Mouse (Mus musculus) small intestine, adult 2 months (tissue): Measurements from ENCODE around the gene Lypd6b. TPM values are rescaled to one million over a fixed set of nuclear protein-coding genes. Genes with fewer than 3 reads are reported as not detected.

ENCODE experiments used
- H3K27ac ChIP-seq: fragments of 200-500 bp; 2 replicates; pipeline ENCODE4 v1.5.1; 2012; ENCODE audit warnings: low read depth, low read length, control low read depth, inconsistent platforms; ENCODE audit not compliant: insufficient read depth
- H3K27me3 ChIP-seq: fragments of 200-500 bp; 2 replicates; pipeline ENCODE4 v1.6.1; 2012; ENCODE audit warnings: mild to moderate bottlenecking, moderate library complexity, low read length, inconsistent platforms; ENCODE audit not compliant: control insufficient read depth, insufficient read depth
- H3K36me3 ChIP-seq: fragments of 200-500 bp; 2 replicates; pipeline ENCODE4 v1.6.1; 2012; ENCODE audit warnings: mild to moderate bottlenecking, low read length, control low read depth, inconsistent platforms; ENCODE audit not compliant: control insufficient read depth, insufficient read depth
- H3K4me1 ChIP-seq: fragments of 200-500 bp; 2 replicates; pipeline ENCODE4 v1.6.1; 2012; ENCODE audit warnings: low read length, inconsistent platforms, mixed read lengths; ENCODE audit not compliant: control insufficient read depth, insufficient read depth, insufficient read length
- H3K4me3 ChIP-seq: fragments of 200-500 bp; 2 replicates; pipeline ENCODE4 v1.5.1; 2012; ENCODE audit warnings: low read depth, mild to moderate bottlenecking, control low read depth, inconsistent platforms, low read length, moderate library complexity
- CTCF ChIP-seq: fragments of 200-500 bp; IDR thresholded peaks from 2 replicates; pipeline ENCODE4 v1.5.1; 2012; ENCODE audit warnings: low read depth, mild to moderate bottlenecking, control low read depth, inconsistent platforms, low read length, moderate library complexity, mixed read lengths; ENCODE audit not compliant: insufficient replicate concordance, insufficient read length; ENCODE audit errors: extremely low read depth
- POLR2A ChIP-seq: fragments of 200-500 bp; IDR thresholded peaks from 2 replicates; pipeline ENCODE4 v1.6.1; 2012; ENCODE audit warnings: low read depth, mild to moderate bottlenecking, control low read depth, inconsistent platforms, low read length, moderate library complexity
- WGBS: fragments of 180-500 bp; shearing (Covaris S2); methylation state at CpG from one replicate; pipeline ENCODE4 v1.1.7; 2018; 5-methylcytosine and 5-hydroxymethylcytosine counted together
- polyA plus RNA-seq: library from polyadenylated mRNA; depleted of rRNA; stranded (reverse); fragments of >200 nt; gene quantifications from 2 replicates; pipeline ENCODE4 v1.2.3, GENCODE M21; 2012

Lypd6b gene
- polyA plus RNA-seq, 1 experiment: 0.09 TPM

DNA sequence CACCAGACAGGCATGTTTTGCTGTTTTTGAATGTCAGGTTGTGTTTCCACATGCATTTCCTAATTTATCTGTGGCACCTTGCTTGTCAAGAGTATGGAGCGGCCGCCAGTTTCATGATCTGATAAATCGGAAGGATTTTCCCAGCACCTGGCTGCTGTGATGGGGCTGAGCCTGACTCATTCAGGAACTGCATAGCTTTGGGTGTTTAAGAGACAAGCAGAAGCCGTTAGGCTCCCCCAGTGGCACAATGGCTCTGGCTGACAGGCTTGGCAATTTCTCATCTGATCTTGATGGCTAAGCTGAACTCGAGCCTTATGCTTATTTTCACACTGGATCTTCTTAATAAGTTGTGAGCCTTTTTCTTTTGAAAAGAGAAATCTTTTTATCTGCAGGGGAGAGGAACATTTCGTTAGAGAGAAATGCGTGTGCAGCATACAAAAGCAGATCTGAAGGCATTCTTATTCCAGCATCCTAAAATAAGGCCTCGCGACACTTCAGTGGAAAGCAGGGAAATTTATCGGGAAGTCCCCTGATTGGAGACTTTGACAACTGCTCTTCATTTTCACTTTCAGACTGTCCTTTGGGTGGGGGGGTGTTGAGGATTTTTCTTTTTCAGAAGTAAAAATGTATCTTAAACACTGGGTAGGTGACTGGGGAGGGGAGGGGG lies 35.8 kb upstream of the Lypd6b start:
- H3K4me3 ChIP-seq: no peak overlapping the region
- no peak overlapping the region for H3K27ac ChIP-seq
- H3K36me3 ChIP-seq: no peaks in the 10 kb centered on the region
- H3K4me1 ChIP-seq: no peaks in the 10 kb centered on the region
- WGBS: 84% methylated on average over 10 of the region's 10 CpGs
- no peaks in the 10 kb centered on the region for H3K27me3 ChIP-seq
- TF ChIP-seq POLR2A (no peak), CTCF (no peak)

DNA sequence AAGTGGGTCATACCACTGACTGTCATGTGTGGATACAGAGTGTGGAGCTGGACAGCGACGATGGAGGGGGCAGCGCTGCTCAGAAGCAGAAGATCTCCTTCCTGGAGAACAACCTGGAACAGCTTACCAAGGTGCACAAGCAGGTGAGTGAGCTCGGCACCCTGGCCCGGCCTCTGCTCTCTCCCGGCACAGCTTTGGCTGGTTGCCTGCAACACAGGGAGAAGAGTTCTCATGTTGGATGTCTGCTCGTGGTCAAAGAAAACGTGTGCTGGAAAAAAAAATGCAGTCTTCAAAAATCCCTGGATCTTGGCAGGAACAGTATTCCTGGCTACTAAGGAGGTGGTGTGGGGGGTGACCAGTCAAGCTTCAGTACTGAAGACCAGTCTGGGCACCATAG lies 35.3 kb upstream of the Lypd6b start:
- no peaks in the 10 kb centered on the region for H3K4me1 ChIP-seq
- TF ChIP-seq CTCF (no peak), POLR2A (no peak)
- WGBS: 74% methylated on average over 8 of the region's 8 CpGs
- H3K27me3 ChIP-seq: no peaks in the 10 kb centered on the region
- no peak overlapping the region for H3K27ac ChIP-seq
- H3K4me3 ChIP-seq: no peak overlapping the region
- H3K36me3 ChIP-seq: no peaks in the 10 kb centered on the region

DNA sequence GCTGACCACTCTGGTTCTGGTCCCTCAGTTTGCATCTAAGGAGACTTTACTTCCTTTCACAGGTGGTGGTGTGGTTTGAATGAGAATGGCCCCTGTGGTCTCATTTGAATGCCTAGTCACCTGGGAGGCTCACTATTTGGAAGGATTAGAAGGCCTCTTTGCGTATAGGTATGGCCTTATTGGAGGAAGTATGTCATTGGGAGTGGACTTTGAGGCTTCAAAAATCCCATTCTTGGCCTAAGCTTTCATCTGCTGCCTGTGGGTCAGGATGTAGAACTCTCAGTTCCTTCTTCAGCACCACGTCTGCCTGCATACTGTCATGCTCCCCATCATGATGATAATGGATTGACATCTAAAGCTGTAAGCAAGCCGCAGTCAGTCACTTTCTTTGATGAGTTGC lies 34.4 kb upstream of the Lypd6b start:
- Histone ChIP-seq H3K4me3 (no peak overlapping the region), H3K4me1 (no peaks in the 10 kb centered on the region), H3K36me3 (no peaks in the 10 kb centered on the region), H3K27ac (no peak overlapping the region), H3K27me3 (no peaks in the 10 kb centered on the region)
- no peak for TF ChIP-seq CTCF
- no peak for TF ChIP-seq POLR2A
- WGBS: 89% methylated on average over 3 of the region's 3 CpGs

- H3K27me3 ChIP-seq: no peaks in the 10 kb centered on the region
- TF ChIP-seq POLR2A (no peak), CTCF (no peak)
- no peak overlapping the region for H3K4me3 ChIP-seq
- H3K4me1 ChIP-seq: no peaks in the 10 kb centered on the region
- no peaks in the 10 kb centered on the region for H3K36me3 ChIP-seq
- WGBS: 56% methylated on average over 2 of the region's 2 CpGs
- no peak overlapping the region for H3K27ac ChIP-seq
Measured at GRCm38 (mm10) chr2:49755054-49755453, 32.4 kb upstream of the Lypd6b start.

- no peak overlapping the region for H3K27ac ChIP-seq
- WGBS: 80% methylated on average over 7 of the region's 7 CpGs
- no peaks in the 10 kb centered on the region for H3K27me3 ChIP-seq
- H3K4me3 ChIP-seq: no peak overlapping the region
- H3K4me1 ChIP-seq: no peaks in the 10 kb centered on the region
- TF ChIP-seq POLR2A (no peak), CTCF (no peak)
- no peaks in the 10 kb centered on the region for H3K36me3 ChIP-seq
Measured at GRCm38 (mm10) chr2:49757616-49758015, 29.9 kb upstream of the Lypd6b start.

DNA sequence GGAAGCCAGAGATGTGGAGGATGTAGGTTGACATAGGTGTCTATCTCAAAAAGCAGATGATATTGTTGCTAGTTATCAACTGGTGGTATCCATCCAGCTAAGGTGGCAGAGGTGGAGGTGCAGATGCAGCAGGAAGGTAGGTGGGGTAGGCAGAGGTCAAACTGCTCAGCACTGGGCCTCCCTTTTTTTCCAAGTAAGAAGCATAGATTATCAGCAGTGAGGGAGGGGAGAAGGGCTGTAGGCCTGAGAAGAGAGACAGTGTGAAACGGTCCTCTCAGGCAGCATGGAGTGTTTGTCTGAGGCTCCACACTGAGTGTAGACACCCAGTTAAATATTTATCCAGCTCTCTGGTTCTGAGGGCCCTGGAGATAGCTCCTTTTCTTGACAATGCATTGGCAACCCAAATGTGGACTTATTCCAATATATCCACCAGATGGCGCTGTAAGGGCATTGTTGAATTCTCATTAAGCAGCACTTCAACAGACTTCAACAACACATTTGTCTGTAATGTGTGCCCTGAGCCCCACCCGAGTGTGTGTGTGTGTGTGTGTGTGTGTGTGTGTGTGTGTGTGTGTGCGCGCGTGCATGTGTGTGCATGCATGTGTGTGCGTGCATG lies 23.0 kb upstream of the Lypd6b start:
- Histone ChIP-seq H3K36me3 (no peaks in the 10 kb centered on the region), H3K4me1 (no peaks in the 10 kb centered on the region), H3K27me3 (no peaks in the 10 kb centered on the region), H3K4me3 (no peak overlapping the region), H3K27ac (no peak overlapping the region)
- TF ChIP-seq CTCF (peak; percentile 21; the same call in 1 of the 2 replicates), POLR2A (no peak)
- WGBS: 29% methylated on average over 7 of the region's 7 CpGs

DNA sequence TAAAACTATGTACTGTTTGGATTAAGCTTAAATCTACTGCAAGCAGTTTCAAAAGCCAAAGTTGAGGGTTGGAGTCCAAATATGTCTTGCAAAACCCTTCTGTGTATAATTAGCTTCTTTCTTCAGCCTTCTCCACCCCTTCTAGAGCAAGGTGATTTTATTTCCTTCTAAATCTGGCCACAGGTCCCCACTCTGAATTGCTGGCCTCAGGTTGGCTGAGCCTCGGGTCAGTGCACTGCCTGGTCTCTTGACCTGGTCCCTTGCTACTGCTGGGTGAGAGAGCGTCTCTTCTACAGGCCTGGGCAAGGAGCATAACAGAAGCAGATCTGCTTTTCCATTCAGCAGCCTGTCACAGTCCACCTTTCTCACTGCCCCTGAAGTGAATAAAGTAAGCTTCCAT lies 18.6 kb upstream of the Lypd6b start:
- no peaks in the 10 kb centered on the region for H3K27me3 ChIP-seq
- no peaks in the 10 kb centered on the region for H3K36me3 ChIP-seq
- H3K27ac ChIP-seq: no peak overlapping the region
- 76% methylated on average over 2 of the region's 2 CpGs for WGBS
- H3K4me3 ChIP-seq: no peak overlapping the region
- H3K4me1 ChIP-seq: 0 out of 2 replicates have a peak, but pooled peaks cover 2% of the 10 kb centered on the region
- TF ChIP-seq CTCF: no peak
- TF ChIP-seq POLR2A: no peak
